Mouse (Mus musculus): Measurements from ENCODE around the gene Actc1. TPM values are rescaled to one million over a fixed set of nuclear protein-coding genes. Genes with fewer than 3 reads are reported as not detected.

The Actc1 gene
- polyA plus RNA-seq, 1 experiment, result not detected

DNA sequence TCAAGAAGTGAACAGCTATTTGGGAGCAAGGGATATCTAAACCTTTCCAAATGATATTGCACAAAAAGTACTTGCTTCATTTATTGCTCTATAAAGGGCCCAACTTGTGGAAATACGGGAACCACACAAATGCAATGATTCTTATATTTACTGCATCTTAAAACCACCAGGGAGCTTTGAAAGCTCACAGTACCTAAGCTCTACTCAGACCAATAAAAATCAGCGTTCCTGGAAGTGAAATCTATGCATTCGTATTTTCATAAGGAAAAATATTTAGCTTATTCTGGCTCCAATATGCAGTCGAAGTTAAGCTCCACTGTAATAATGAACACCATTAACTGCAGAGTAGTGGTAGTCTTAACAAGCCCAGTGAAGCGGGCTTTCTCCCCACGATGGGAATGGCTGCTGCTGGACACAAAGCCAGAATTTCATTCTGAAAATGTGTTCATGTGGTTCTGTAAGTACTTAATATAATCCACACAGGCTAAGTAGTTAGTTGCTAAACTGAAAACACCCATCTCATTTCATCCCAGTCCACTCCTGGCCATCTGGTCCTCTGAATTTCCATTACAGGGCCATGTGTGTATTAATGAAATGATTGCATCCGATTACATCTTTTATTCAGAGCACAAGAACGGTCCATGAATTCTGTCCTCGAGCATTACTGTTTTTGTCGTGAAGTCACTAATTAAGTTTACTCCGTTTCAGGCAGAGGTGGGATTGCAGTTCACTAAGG lies 33.7 kb downstream of the Actc1 start:
- peaks cover 7% of the 10 kb centered on the region; the same call in 1 of the 2 replicates for H3K9me3 ChIP-seq
- H3K4me1 ChIP-seq, result no peaks in the 10 kb centered on the region
- no peaks in the 10 kb centered on the region for H3K36me3 ChIP-seq (replicated peaks; ENCODE audit: low read length)
- H3K4me3 ChIP-seq (replicated peaks), result no peak overlapping the region
- peaks cover 13% of the 10 kb centered on the region for H3K27me3 ChIP-seq (replicated peaks)
- TF ChIP-seq FLI1 (IDR thresholded peaks at IDR 0.05; ENCODE audit: low read length), result no peak

DNA sequence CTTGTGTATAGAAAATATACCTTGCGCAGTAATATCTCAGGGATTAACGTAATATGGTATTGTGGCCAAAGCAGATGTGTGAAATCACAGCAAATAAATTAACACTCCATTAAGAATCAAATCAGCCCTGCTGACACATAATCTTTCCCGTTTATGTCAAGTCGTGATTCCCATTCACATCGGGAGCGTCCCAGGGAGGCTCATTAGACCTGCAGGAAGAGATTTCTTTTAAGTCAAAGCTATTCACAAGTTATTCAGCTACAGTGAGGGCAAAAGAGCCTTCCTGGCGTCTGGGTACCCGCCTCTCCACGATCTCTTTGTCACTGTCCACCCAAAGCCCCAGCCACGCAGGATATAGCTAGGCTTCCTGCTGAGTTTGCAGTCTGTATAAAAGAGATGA lies 35.2 kb downstream of the Actc1 start:
- Histone ChIP-seq H3K4me3 (replicated peaks) (no peak overlapping the region), H3K27me3 (replicated peaks) (peaks cover 28% of the 10 kb centered on the region), H3K4me1 (peaks cover 3% of the 10 kb centered on the region; the same call in 1 of the 2 replicates), H3K9me3 (peaks cover 14% of the 10 kb centered on the region), H3K36me3 (replicated peaks; ENCODE audit: low read length) (no peaks in the 10 kb centered on the region)
- TF ChIP-seq FLI1 (IDR thresholded peaks at IDR 0.05; ENCODE audit: low read length) (no peak), GATA1 (IDR thresholded peaks at IDR 0.05; ENCODE audit: borderline replicate concordance, low read length) (no peak)

DNA sequence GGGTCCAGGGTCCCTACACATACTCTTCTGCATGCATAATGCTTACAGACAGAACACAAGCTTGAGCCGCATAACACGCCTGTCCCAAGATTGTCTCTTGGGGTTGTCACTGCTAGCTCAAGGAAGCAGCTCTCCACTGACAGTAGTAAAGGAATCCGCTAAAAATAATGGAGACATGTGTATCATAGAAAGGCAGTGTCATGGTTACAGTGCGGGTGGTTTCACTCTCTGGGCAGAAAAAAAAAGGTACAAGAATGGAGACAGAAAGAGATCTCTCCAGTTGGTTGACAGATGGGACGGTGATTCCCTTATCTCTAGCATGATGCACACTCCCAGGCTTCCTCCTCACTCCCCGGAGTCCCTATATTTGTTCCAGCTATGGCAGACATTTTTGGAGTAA lies 38.5 kb downstream of the Actc1 start:
- TF ChIP-seq GATA1 (IDR thresholded peaks at IDR 0.05; ENCODE audit: borderline replicate concordance, low read length), result no peak
- no peak for TF ChIP-seq FLI1 (IDR thresholded peaks at IDR 0.05; ENCODE audit: low read length)
- peaks cover 17% of the 10 kb centered on the region for H3K9me3 ChIP-seq
- H3K4me3 ChIP-seq (replicated peaks), result no peak overlapping the region
- peaks cover 5% of the 10 kb centered on the region; the same call in 1 of the 2 replicates for H3K4me1 ChIP-seq
- H3K27me3 ChIP-seq (replicated peaks), result peaks cover 38% of the 10 kb centered on the region
- H3K36me3 ChIP-seq (replicated peaks; ENCODE audit: low read length), result no peaks in the 10 kb centered on the region

DNA sequence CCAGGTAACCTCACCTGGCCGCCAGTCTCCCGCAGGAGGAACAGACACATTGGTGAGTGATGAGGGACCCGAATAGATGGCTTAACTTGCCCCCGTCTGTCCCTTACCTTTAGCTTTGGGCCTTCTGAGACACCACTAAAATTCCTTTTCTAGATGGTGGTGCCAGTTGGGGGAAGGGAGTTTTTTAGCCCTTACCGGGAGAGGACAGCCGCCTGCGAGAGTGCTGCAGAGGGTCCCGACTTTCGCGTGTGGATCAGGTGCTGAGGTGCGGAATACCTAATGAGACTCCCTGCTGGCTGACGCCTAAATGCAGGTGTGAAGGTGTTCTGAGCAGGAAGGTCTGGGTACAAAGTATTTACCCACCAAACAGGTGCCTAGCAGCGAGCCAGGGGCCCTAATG lies 39.5 kb downstream of the Actc1 start:
- Histone ChIP-seq H3K4me1 (peaks cover 5% of the 10 kb centered on the region; the same call in 1 of the 2 replicates), H3K27me3 (replicated peaks) (peaks cover 38% of the 10 kb centered on the region), H3K36me3 (replicated peaks; ENCODE audit: low read length) (no peaks in the 10 kb centered on the region), H3K9me3 (peaks cover 17% of the 10 kb centered on the region), H3K4me3 (replicated peaks) (no peak overlapping the region)
- no peak for TF ChIP-seq FLI1 (IDR thresholded peaks at IDR 0.05; ENCODE audit: low read length)
- TF ChIP-seq GATA1 (IDR thresholded peaks at IDR 0.05; ENCODE audit: borderline replicate concordance, low read length), result no peak

DNA sequence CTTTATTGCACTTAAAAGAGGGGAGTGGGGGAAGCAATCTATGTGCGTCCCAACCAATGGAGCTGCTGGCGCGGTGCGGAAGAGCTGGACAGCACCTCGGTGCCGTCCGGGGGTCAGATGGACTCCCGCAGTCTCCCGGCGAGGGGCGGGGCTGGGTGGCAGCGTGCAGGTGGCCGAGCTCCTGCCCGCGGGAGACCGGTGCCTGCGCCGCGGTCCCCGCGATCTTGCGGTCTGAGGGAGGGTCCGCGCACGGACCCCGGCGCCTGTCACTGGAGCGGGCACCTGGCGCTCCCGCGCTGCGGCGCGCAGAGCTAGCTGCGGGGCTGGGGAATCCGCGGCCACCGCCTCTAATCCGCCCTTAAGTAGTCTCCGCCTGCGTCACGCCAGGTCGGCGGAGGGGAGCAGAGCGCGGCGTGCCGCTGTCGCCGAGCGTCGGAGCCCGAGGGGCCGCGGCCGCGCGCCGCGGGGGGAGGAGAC lies 40.0 kb downstream of the Actc1 start, which contains the start of gene Gjd2:
Gene Gjd2, minus strand, starts transcription at position 325 of the 477 bp plus-strand sequence.
- Histone ChIP-seq H3K36me3 (replicated peaks; ENCODE audit: low read length) (no peaks in the 10 kb centered on the region), H3K4me1 (peaks cover 5% of the 10 kb centered on the region; the same call in 1 of the 2 replicates), H3K27me3 (replicated peaks) (peaks cover 38% of the 10 kb centered on the region), H3K4me3 (replicated peaks) (no peak within 1 kb of the TSS), H3K9me3 (peaks cover 17% of the 10 kb centered on the region)
- TF ChIP-seq GATA1 (IDR thresholded peaks at IDR 0.05; ENCODE audit: borderline replicate concordance, low read length), result no peak
- TF ChIP-seq FLI1 (IDR thresholded peaks at IDR 0.05; ENCODE audit: low read length), result no peak

DNA sequence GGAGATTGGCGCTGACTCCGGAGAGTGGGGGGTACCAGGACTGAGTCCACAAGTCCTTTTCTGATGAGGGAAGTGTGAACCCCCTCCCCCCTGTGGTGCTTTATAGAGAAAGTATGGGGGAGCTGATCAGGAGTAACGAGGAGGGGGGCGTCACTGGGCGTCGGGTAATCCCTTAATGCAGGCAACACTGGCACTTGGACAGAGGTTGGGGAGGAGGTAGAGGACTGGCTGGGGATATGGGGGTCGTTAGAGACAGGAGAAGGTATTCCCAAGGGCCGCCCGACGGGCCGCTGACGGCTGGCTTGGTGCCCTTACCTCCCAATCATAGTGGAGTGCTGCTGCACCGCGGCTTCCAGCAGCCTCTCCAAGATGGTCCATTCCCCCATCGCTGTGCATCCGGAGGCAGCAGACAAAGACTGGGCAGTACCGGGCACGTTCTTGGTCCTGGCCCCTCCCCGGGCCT lies 40.6 kb downstream of the Actc1 start:
- H3K4me1 ChIP-seq, result peaks cover 5% of the 10 kb centered on the region; the same call in 1 of the 2 replicates
- peaks cover 38% of the 10 kb centered on the region for H3K27me3 ChIP-seq (replicated peaks)
- H3K9me3 ChIP-seq, result peaks cover 17% of the 10 kb centered on the region
- H3K4me3 ChIP-seq (replicated peaks), result no peak overlapping the region
- no peak for TF ChIP-seq GATA1 (IDR thresholded peaks at IDR 0.05; ENCODE audit: borderline replicate concordance, low read length)
- TF ChIP-seq FLI1 (IDR thresholded peaks at IDR 0.05; ENCODE audit: low read length), result no peak
- no peaks in the 10 kb centered on the region for H3K36me3 ChIP-seq (replicated peaks; ENCODE audit: low read length)

DNA sequence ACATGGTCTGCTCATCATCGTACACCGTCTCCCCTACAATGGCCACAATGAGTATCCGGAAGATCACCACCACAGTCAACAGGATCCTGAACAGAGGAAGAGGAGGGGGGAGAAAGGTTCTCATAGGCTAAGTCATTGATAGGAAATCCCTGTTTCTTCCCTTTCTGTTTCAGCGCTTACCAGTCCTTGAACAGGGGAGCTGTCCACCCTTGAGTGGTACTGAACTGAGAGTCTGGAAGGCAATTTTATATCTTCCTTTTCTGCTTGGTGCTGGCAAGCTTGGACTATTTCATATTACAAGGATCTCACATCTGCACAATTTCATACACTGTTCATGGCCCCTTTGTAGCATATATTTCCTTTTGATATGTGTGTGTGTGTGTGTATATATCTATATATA lies 41.5 kb downstream of the Actc1 start:
- Histone ChIP-seq H3K9me3 (peaks cover 17% of the 10 kb centered on the region), H3K36me3 (replicated peaks; ENCODE audit: low read length) (no peaks in the 10 kb centered on the region), H3K27me3 (replicated peaks) (peaks cover 32% of the 10 kb centered on the region), H3K4me1 (peaks cover 5% of the 10 kb centered on the region; the same call in 1 of the 2 replicates), H3K4me3 (replicated peaks) (no peak overlapping the region)
- TF ChIP-seq FLI1 (IDR thresholded peaks at IDR 0.05; ENCODE audit: low read length) (no peak), GATA1 (IDR thresholded peaks at IDR 0.05; ENCODE audit: borderline replicate concordance, low read length) (no peak)

DNA sequence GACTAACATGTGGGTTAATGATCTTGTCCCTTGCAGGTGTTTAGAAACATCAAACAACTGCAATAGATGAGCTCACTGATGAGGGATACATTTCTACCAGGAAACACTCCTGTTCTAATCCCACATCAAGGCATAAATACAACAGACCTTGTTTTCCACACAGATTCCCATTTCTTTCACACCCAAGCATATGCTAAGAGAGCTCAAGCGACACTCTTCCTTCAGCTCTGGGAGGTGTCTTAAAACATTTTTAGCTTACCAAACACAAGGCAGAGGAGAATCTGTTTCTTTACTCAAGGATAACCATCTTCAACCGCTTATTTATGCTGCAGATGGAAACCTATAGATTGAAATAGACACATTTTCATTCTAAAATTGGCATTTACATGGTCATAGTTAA lies 45.0 kb downstream of the Actc1 start:
- 0 out of 2 replicates have a peak, but pooled peaks cover 8% of the 10 kb centered on the region for H3K9me3 ChIP-seq
- H3K4me3 ChIP-seq (replicated peaks), result no peak overlapping the region
- TF ChIP-seq GATA1 (IDR thresholded peaks at IDR 0.05; ENCODE audit: borderline replicate concordance, low read length), result no peak
- peaks cover 4% of the 10 kb centered on the region; the same call in 1 of the 2 replicates for H3K4me1 ChIP-seq
- H3K27me3 ChIP-seq (replicated peaks), result peaks cover 12% of the 10 kb centered on the region
- no peaks in the 10 kb centered on the region for H3K36me3 ChIP-seq (replicated peaks; ENCODE audit: low read length)

DNA sequence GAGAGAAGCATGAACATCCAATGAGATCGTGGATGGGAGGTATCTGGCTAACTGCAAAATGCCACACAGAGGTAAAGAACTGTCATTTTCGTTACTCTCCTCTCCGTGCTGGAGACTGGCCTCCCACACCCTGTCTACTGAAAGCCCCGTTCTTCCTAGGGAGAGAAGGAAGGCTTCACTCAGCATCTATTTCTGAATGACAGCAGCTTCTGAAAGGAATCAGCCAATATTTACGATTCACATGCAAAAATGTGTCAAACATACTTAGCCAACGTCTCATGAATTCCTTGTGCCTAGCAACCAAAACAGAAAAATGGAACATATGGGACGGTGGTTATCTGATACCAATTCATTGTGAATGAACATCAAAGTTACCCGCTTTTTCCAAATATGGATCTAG lies 55.9 kb downstream of the Actc1 start:
- Histone ChIP-seq H3K4me1 (no peaks in the 10 kb centered on the region), H3K4me3 (replicated peaks) (no peak overlapping the region), H3K27me3 (replicated peaks) (no peaks in the 10 kb centered on the region), H3K36me3 (replicated peaks; ENCODE audit: low read length) (no peaks in the 10 kb centered on the region), H3K9me3 (no peaks in the 10 kb centered on the region)
- TF ChIP-seq FLI1 (IDR thresholded peaks at IDR 0.05; ENCODE audit: low read length) (no peak), GATA1 (IDR thresholded peaks at IDR 0.05; ENCODE audit: borderline replicate concordance, low read length) (no peak)

Other genes with a start within 250 kb of the Actc1 start
- gene Scg5, start 224.4 kb downstream of the Actc1 start, polyA plus RNA-seq (2012; ENCODE audit: insufficient read depth, low replicate concordance), result not detected in 2 replicates
- 3.6 and 4.6 TPM in 2 replicates for gene Arhgap11a, start 204.9 kb downstream of the Actc1 start, polyA plus RNA-seq (2012; ENCODE audit: insufficient read depth, low replicate concordance)
- gene Gjd2, start 39.9 kb downstream of the Actc1 start, polyA plus RNA-seq (2012; ENCODE audit: insufficient read depth, low replicate concordance), result 0.77 TPM in 1 of 2 replicates, not detected in the other
- 1.2 and 2.8 TPM in 2 replicates for gene Aqr, start 133.5 kb upstream of the Actc1 start, polyA plus RNA-seq (2012; ENCODE audit: insufficient read depth, low replicate concordance)
- gene Zfp770, start 147.9 kb upstream of the Actc1 start, polyA plus RNA-seq (2012; ENCODE audit: insufficient read depth, low replicate concordance), result 0.06 TPM in 1 of 2 replicates, not detected in the other

Measured in megakaryocyte, embryonic 14.5 days (primary cell).